Comparison of ENCODE assay signal across 8 mouse cellular contexts in the genomic region with DNA sequence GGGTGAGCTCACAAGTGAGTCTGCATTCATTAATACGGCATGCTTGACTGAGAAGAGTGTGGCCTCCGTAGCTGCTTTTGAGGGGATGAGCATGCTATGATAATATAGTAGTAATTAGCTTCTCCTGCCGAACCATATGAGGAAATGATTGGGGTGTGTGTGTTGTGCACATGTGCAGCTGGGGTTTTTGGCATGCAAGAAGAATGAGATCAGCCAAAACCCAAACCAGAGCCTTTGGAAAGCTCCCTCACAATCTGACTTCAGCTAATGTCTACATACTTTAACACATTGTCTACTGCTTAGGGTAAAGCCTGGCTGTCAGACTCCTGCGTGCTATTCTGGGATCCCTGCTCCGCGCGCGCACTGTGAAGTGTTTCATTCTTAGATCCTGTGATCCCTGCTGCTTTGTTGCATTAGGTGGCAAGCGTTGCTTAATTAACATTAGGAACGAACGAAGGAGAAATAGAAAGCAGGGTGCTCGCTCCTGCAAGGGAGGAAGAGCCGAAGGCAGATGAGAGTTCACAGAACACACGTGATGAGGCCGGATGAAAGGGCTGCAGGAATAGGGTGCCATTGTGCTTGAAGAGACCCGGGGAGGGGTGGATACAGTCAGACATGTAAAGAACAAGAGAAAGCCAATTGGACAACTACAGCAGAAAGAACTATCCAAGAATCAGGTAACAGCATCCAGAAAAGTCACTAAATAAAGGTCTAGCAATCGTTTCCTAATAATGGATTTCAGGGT.
DNase-seq lines count a peak whose midpoint lies in the region; ATAC-seq lines count a peak whose summit lies in the region.

No protein-coding gene starts in this region.

- H3K4me2 ChIP-seq in limb, embryonic 15.5 days = peak overlapping the region; percentile 42

- no peak overlapping the region for H3K4me3 ChIP-seq in limb, embryonic 15.5 days

- ATAC-seq in limb, embryonic 15.5 days (ENCODE audit: insufficient number of reproducible peaks, low FRiP score, low TSS enrichment, low read depth) = peak; percentile 48; the same call in 1 of the 2 replicates
- no peak for ATAC-seq in inflammation-experienced regulatory T-cells, adult 6 months

- H3K9me3 ChIP-seq in limb, embryonic 15.5 days = no peaks in the 10 kb centered on the region

- H3K4me1 ChIP-seq in limb, embryonic 15.5 days = peaks cover 24% of the 10 kb centered on the region

- DNase-seq in gastrocnemius, adult 18-20 months (ENCODE audit: low spot score) = peak; percentile 30
- DNase-seq in gastrocnemius, postnatal 25 days = no peak
- peak; percentile 46 to 59 for DNase-seq in right cerebral cortex, adult 2 months (ENCODE audit: low spot score in 2 of 2)
- DNase-seq in right cerebral cortex, postnatal 25 days = no peak
- DNase-seq in urinary bladder, postnatal 14 days (ENCODE audit: low spot score) = no peak
- no peak for DNase-seq in testis, postnatal 14 days (ENCODE audit: low spot score)

- H3K9ac ChIP-seq in limb, embryonic 15.5 days = no peak overlapping the region

- H3K27me3 ChIP-seq in limb, embryonic 15.5 days = no peaks in the 10 kb centered on the region

- H3K36me3 ChIP-seq in limb, embryonic 15.5 days = no peaks in the 10 kb centered on the region

- WGBS in limb, embryonic 15.5 days = 46% methylated on average over 17 of the region's 17 CpGs

- H3K27ac ChIP-seq in limb, embryonic 15.5 days = 0 out of 2 replicates have a peak overlapping the region, but pooled peaks have one; percentile 1

Comparison
In these comparisons a context has a peak if more than half of its experiments do, and no peak if none do; other contexts are left out.
1. DNase-seq: peak in gastrocnemius, adult 18-20 months (single experiment) and right cerebral cortex, adult 2 months (2 of 2); none in gastrocnemius, postnatal 25 days (single experiment), right cerebral cortex, postnatal 25 days (single experiment), urinary bladder, postnatal 14 days (single experiment) and testis, postnatal 14 days (single experiment).